Mouse (Mus musculus) gastrocnemius, postnatal 36 days (tissue): ENCODE measurements around the gene Ndufv1. TPM values are rescaled to one million over a fixed set of nuclear protein-coding genes. Genes with fewer than 3 reads are reported as not detected.

Source experiments
- DNase-seq, 2 experiments: peaks; one replicate each; pipeline ENCODE4 v3.0.0; 2022
- intact Hi-C: fragments of 180-260 bp; cut with DNase I; formaldehyde crosslinking; loops from one replicate; pipeline ENCODE4 v1.15.1; 2025
- total RNA-seq, 2 experiments: library from RNA; stranded (reverse); gene quantifications; 2 replicates each; pipeline ENCODE4 v1.2.3; 2021

Ndufv1 gene
- total RNA-seq, 2 experiments from 2014 or later, result 417 to 445 TPM

DNA sequence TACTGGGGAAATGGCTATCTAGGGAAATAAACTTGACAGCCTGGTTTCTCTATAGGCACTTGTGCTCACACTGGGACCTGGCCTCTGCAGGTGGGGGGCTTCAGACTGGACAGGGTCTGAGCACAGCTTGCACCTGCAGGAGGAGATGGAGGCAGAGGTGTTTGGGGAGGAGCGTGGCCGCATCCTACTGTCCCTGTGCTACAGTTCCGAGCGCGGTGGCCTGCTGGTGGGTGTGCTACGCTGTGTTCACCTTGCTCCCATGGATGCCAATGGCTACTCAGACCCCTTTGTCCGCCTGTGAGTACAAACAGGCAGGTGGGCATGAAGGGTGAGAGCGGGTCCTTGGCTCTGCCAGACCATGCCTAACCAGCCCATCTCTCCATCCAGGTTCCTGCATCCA lies 6.6 kb downstream of the Ndufv1 start:
- DNase-seq, result no peak
- intact Hi-C loops, result no loop called here

GRCm38 (mm10) chr19:4005091-4005490 lies 7.5 kb downstream of the Ndufv1 start:
- intact Hi-C loops, result no loop called here
- DNase-seq, result no peak

DNA sequence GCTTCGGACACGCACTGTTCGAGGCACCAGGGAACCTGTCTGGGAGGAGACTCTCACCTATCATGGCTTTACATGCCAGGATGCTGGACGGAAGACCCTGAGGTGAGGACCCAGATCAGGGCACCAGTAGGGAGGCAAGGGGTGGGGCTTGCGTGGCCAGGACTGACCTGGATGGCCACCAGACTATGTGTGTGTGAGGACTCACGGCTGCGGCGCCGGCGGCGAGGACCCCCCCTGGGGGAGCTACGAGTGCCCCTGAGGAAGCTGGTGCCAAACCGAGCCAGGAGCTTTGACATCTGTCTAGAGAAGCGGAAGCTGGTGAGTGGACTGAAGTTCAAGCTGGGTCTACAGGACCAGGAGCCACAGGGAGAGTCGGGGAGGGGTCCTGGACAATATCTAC lies 8.3 kb downstream of the Ndufv1 start:
- DNase-seq, result peak in 1 of 2 experiments; percentile 13
- intact Hi-C loops, result no loop called here

DNA sequence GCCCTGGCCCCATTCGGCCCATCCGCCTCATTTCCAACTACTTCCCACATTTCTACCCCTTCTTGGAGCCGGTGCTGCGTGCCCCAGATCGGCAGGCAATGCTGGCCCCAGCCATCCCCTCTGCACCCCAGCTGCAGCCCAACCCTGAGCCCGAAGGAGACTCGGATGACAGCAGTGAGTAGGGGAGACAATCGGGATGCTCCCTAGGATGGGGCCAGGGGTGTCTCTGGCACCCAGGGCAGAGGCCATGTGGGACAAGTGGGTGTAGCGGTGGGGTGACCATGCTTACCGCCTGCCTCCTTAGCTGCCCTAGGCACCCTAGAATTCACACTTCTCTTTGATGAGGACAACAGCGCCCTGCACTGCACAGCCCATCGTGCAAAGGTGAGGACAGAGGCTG lies 9.0 kb downstream of the Ndufv1 start:
- intact Hi-C loops, result no loop called here
- DNase-seq, result no peak

DNA sequence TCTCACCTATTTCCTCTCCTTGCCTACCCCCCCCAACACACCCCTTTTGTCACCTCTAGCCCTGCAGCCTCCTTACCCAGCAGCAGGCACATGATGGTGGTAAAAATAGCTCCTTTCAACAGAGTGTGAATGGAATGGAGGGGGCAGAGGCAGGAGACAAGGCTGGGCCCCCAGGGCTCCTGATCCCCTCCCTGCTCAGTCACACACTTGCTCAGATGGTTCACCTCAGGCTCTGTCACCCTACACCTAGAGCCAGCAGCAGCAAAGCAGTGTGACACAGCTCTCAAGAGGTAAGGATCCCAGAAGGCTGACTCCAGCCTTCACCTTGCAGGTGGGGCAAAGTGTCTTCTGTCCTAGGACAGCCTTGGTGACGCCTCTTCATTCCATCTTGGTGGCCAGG lies 9.5 kb downstream of the Ndufv1 start, which contains the start of gene Doc2g:
TSS of gene Doc2g (plus strand) at position 202 of the 400 bp plus-strand sequence.
- DNase-seq, result no peak
- intact Hi-C loops, result no loop called here

- intact Hi-C loops, result no loop called here
- no peak for DNase-seq
Measured at GRCm38 (mm10) chr19:4001752-4002151, 10.9 kb downstream of the Ndufv1 start.

DNA sequence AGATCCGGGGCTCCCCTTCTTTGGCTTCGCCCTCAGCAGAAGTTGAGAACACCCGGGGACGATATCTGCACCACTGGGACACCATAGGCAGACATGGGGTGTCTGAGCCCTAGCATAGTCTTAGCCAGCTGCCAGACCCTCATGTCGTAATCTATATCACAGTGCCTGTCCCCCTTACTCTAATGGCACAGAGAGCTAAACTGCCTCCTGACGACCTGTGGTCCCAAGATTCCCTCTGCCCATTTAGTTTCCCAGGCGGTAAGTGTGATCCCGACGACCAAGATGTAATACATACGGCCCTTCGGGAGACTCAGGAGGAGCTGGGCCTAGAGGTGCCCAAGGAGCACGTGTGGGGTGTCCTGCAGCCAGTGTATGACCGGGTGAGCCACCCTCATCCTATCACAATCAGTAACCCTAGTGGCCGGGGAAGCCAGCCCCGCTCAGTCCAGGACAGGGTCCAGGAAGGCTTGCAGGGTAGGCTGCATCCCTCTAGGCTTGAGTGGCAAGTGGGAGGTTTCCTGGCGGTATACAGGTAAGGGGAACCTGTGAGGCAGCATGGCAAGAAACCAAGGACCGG lies 11.6 kb downstream of the Ndufv1 start:
- intact Hi-C loops, result no loop called here

GRCm38 (mm10) chr19:4000119-4000900 lies 12.3 kb downstream of the Ndufv1 start, which contains the start of the genes Nudt8 and Gm49405:
TSS of gene Nudt8 (plus strand) at chr19:4000580.
TSS of gene Gm49405 (plus strand) at chr19:4000626.
- intact Hi-C loops, result no loop called here
- peak; percentile 93 to 95 for DNase-seq

More for the DNA sequence above, 11.6 kb downstream of the Ndufv1 start:
- DNase-seq, result no peak

DNA sequence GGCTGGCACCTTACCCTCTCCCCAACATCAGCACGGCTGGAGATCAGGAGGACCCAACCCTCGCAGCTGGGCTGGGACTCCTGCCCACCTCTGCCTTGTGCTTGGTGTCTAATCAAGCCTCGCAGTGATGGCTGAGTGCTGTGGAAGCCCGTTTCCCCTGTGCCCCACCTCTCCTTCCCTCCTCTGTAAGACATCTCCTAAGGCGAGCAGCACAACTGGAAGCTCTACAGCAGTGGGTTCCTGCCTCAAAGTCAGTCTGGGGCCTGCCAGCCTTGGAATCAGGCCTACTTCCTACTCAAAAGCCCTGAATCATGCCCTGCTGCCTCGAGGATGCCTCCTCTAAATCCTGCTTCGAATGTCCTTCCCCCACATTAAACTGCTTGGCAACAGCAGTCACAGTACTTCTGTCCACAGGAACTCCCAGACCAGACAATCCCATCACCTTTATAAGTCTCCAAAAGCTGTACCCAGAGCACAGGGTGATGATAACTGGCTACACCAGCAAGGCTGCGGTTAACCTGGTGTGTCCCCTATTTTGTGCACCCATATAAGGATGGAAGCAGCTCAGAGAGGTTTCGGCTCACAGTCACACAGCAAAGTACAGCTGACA lies 13.4 kb downstream of the Ndufv1 start:
- intact Hi-C loops, result no loop called here
- DNase-seq, result no peak

GRCm38 (mm10) chr19:3998335-3998734 lies 14.3 kb downstream of the Ndufv1 start:
- intact Hi-C loops, result no loop called here
- no peak for DNase-seq

GRCm38 (mm10) chr19:3997231-3997630 lies 15.4 kb downstream of the Ndufv1 start:
- intact Hi-C loops, result no loop called here
- DNase-seq, result no peak

DNA sequence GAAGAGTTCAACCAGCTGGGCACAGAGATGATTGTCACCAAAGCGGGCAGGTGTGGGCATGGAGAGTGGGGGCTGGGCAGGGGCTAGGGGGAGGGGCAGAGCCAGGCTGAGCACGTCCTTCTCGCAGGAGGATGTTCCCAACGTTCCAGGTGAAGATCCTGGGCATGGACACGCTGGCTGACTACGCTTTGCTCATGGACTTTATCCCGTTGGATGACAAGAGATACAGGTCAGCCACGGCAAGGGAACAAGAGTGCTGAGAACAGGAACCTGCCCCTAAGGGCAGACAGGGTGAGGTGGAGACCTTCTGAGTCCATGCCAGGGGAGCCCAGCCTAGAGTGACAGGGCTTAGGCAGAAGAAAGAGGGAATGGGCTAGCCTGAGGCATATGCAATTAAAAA lies 15.9 kb downstream of the Ndufv1 start:
- intact Hi-C loops, result no loop called here
- no peak for DNase-seq

- no peak for DNase-seq
Measured at GRCm38 (mm10) chr19:3996106-3996505, 16.5 kb downstream of the Ndufv1 start.

DNA sequence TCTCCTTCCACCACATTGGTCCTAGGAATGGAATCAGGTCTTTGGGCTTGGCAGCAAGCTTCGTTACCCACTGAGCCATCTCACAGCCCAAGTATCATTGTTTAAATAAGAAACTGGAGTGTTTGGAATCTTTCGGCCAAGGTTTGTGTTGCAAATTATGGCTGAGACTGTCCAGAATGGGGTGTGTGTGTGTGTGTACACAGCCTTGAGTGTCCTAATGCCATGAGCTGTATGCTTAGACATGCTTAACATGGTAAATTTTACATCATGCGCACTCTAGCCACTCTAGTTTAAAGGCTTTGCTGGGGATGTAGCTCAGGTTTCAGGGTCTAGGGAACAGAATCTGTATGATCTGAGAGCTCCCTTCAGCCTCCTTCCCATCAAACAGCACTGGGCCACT lies 17.1 kb downstream of the Ndufv1 start:
- no peak for DNase-seq

More at GRCm38 (mm10) chr19:3996106-3996505, 16.5 kb downstream of the Ndufv1 start:
- intact Hi-C loops, result no loop called here

GRCm38 (mm10) chr19:3994932-3995331 lies 17.7 kb downstream of the Ndufv1 start:
- DNase-seq, result no peak
- intact Hi-C loops, result no loop called here

More for the DNA sequence above, 17.1 kb downstream of the Ndufv1 start:
- intact Hi-C loops, result no loop called here

DNA sequence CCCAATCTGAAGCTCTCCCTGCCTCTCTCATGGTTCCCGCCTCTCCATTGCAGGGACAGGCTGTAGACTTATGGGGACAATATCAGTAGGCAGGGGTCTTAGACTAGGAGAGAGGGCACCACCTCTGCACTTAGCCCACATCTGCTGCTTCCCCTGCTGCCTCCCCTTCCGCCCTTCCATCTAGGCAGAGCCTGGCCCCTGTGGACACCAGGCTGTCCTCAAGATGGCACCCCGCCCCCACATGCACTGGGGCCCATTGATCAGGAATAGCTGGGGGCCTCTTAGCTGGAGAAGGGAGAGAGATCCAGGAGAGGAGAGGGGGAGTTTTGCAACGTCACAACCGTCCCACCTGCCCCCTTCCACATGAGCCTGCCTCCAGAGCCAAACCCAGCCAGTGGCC lies 20.2 kb downstream of the Ndufv1 start, which contains the start of gene Tbx10:
TSS of gene Tbx10 (plus strand) at position 337 of the 400 bp plus-strand sequence.
- no peak for DNase-seq
- intact Hi-C loops, result no loop called here

DNA sequence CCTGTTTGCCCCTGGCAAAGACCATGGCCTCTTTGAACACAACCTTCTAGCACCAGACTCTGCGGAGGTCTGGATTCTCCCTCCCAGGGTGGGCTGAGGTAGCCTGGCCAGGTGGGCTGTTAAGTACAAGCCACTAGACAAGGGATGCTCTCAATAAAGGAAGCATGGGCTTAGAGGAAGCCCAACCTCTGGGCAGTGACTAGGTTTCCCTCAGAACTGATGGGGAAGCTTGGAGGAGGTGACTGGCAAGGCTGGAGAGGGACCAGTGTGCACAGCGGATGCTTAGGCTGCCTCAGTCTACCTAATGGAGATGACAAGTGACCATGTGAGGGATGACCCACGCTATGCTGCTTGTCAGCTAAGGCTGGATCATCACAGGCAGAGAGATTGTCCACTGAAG lies 20.6 kb downstream of the Ndufv1 start:
- no peak for DNase-seq
- intact Hi-C loops, result no loop called here

DNA sequence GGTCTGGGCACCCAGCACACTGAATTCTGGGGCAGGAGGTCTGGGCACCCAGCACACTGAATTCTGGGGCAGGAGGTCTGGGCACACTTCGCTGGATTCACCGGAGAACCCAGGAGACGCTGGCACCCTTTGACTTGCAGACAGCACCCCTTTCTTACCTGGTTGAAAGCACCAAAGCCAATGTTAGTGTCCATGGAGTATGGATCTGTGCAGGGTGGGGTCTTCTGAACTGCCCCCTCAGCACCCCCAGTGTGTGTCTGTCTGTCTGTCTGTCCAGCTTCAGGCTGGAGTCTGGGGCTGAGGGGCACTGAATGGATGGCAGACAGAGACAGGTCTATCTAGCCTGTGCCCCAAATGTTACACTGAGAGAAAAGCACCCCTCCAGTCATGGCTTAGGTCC lies 21.0 kb downstream of the Ndufv1 start:
- DNase-seq, result no peak
- intact Hi-C loops, result no loop called here

DNA sequence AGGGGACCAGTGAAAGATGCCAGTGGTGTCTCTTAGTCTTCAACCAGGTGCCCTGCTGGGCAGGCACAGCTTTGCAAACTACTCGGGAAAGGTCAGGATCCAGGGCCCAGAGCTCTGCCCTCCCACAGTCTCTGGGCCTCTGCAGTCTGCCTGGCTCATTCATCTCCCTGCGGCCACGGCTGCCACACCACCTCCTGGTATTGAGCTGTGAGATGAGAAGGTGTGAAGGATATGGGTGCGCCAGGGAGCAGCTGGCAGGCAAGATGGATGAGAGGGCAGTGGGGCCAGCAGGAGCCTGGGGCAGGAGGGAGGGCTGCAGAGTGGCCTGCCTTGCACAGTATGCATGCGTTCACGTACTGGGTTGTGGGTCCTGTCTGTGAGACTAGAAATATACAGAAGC lies 21.8 kb downstream of the Ndufv1 start:
- intact Hi-C loops, result no loop called here
- DNase-seq, result no peak

DNA sequence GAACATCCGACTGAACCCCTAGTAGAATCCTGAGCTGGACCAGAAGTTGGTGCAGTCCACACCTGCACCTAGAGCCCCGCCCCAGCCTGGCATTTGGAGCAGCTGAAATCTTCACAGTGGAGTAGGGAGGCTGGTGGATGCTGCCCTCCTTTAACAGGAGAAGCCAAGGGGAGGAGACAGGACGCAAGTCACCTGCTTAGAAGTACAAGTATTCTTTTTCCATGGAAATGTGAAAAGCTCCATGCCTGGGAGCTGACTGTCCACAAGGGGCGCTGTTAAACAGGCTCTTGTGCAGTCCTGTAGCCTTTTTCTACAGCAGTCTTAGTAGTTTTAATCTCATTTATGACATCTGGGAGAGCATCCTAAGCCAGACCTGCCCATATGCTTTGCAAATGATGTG lies 23.9 kb downstream of the Ndufv1 start:
- intact Hi-C loops, result no loop called here
- DNase-seq, result no peak

DNA sequence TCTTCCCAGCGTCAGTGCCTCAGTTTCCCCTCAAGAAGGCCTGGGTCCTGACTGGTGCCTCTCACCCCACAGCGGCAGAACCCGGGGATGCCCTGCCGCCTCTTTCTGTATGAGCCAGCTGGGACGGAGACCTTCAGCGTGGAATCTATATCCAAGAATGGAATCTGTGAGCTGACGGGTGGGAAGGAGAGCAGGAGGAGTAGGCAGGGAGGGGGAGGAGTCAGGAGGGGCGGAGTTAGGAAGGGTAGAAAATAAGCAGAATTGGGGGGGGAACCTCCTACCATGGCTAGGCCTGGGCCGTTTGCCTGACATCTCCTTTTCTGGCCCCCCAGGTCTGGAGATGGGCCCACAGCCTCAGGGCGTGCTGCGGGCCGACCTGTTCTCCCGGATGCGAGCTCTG lies 24.5 kb downstream of the Ndufv1 start:
- intact Hi-C loops, result no loop called here
- DNase-seq, result no peak
